Mouse (Mus musculus): ENCODE measurements around the gene Chst8.
A peak's percentile ranks its signal among the peaks of the same experiment; 100 is the strongest.

DNA sequence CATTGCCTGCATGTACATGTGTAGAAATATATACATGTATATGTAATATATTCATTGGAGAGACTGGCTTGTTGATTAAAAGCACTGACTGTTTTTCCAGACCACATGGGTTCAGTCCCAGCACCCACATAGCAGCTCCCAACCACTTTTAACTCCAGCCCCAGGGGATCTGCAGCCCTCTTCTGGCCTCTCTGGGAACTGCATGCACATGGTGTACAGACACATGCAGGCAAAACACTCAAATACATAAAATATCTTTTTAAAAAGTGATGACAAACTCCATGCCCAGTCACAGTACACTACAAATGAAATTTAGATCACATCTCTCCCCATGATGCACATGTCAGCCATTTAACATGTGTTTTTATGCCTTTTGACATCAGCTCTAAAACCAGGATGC lies 30.5 kb downstream of the Chst8 start:
- TF ChIP-seq EP300 (optimal IDR thresholded peaks at IDR 0.05) (no peak), CTCF (IDR thresholded peaks at IDR 0.05; ENCODE audit: low read depth) (peak; percentile 38)

Data from stomach, postnatal 0 days (tissue).